Mouse (Mus musculus) monocyte, adult 2 months (primary cell): ENCODE results near the gene Atp2a2.

Source experiments
- DNase-seq, 2 experiments: peaks; one replicate each; pipeline ENCODE4 v3.0.0; 2022; ENCODE audit warnings: low spot score in 2 of 2, low read depth in 1 of 2

Gene Atp2a2

DNA sequence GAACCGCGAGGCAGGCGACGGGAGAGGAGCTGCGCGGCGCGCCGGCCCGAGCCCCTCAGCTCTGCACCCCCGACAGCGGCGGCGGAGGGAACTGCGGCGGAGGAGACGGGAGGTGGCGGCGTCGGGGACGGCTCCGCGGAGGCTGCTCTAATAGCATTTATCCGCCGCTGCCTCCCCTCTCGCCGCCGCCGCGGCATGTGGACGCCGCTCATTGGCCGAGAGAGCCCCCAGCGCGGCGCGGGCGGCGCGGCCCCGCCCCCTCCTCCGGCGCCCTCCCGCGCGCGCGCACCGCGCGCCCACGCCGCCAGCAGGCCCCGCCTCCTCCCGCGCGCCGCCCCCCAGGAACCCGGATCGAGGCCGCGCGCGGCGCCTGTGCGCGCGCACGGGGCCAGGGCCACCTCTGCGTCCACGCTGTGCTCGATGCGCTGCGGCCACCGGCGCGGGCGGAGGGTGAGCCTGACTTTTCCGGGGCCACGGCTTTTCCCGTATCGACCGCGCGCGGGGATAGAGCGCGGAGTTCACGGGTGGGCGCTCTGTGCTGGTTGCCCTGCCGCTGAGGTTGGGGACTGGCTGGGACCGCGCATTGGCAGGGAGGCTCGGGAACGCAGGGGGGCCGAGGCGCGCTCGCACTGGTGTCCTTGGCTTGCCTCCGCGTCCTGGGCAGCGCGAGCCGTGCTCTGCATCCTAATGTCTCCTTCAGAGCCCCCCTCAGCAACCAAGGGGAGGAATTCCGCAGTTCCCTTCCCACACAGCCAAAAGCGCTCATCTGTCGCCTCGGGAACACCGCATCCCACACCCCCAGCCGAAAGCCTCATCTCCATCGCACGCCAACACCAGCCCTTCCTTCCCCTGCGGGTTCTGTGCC, at the start of gene Atp2a2:
TSS of gene Atp2a2 (minus strand) at position 149 of the 865 bp plus-strand sequence.
- DNase-seq: peak; percentile 60 to 76

DNA sequence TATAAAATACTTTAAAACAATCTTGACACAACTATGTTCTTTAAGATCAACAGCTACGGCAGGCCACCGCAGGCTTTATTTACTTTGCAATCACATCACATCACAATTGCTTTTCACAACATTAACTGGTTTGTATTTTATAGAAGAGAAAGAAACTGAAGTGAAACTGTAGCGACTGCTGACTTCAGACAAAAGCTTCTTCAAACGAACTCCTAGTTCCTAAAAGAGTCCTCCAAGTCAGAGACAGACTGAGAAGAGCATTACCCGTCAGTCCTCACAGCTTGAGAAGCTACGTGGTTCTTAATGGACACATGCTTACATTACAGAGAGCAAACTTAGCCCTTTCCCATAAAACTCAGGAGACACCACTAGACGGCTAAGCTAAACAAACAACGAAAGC, 48.4 kb upstream of the Atp2a2 start:
- DNase-seq: no peak

DNA sequence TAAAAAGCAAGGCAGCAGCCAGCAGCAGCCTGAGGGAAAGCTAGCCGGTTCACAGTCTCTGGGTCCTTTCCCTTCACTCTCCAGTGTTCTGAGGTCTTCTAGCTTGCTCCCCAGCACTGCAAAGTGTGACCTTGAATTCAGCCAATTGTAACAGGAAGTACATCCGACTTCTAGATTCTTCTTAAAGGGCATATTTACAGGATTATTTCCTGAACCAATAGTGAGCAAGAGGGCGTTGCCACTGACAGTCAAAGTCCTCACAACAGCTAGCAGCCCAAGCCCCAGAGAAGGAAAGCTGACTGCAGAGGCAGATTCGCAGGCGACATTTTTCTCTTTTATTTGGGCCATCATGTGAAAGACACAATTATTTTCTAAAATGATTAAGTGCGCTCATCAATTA, 46.6 kb upstream of the Atp2a2 start:
- no peak for DNase-seq

DNA sequence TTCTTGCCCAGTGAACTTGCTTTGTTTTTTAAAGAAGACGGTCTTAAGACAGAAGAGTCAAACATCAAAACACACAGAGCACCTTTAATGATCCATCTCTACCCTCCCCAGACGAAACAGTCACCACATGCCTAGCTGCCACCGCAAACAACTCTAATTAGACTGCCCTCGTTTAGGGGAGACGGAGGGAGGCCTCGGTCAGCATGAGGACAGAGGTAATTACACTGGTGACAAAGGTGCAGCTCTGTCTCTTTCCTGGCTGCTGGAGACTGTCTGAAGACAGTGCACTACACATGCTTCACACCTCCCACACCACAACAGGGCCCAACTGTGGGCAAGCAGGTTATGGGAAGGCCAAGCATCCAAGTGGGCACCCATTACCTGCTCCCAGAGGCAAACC, 45.8 kb upstream of the Atp2a2 start:
- no peak for DNase-seq

DNA sequence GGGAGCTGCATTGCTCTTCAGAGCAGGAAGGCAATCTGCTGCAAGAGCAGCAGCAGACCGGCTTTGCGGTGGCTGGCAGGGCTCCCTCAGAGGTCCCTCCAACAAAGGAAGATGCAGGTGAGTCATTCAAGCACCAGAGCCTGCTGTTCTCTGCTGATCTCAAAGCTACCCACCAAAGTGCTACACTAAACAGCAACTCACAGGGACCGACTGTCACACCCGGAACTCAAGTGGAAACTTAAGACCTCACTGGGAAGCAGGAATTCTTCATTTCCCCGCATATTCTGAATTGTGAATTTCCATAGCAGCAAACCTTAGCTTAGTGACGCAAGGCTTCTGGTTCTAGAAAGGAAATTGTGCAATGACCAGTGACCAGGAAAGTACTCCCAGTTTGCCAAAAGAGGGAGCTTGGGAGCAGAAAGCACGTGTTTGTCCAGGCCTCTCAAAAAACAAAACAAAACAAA, 45.3 kb upstream of the Atp2a2 start:
- peak; percentile 28 to 40 for DNase-seq

DNA sequence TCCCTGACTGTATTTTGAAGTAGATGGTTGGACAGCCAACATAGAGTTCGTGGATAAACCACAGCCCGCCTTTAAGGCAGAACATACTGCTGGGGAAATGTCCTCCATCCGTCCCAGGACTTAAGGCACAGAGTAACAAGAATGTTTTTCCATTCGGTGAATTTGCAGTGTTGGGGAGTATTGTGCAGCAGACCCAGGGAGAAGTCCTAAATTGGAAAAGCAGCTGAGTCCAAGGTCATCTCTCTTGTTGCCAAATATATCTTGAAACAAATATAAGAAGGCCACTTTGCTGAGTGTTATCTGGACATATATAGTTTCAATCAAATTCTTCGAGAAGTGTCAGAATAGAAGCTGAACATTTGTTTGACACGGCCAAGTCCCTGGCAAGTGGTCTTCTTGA, 41.4 kb upstream of the Atp2a2 start:
- no peak for DNase-seq

DNA sequence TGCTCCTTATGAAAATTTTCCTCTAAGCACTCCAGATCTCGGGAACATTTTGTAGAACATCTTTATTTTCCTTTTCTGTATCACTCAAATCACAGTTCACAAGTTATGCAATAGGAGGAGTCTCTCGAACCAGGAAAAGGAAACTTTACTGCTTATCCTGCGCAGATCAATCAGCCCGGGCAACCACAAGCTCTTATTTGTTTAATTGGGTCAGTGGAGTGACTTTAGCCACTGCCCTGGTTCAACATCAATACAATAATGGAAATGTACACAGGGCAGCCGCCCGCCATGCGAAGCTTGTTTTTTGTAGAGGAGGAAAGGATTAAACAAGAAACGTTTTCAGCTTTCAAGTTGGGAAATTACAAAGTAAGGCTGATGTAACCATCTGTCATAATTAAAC, 39.8 kb upstream of the Atp2a2 start:
- no peak for DNase-seq

DNA sequence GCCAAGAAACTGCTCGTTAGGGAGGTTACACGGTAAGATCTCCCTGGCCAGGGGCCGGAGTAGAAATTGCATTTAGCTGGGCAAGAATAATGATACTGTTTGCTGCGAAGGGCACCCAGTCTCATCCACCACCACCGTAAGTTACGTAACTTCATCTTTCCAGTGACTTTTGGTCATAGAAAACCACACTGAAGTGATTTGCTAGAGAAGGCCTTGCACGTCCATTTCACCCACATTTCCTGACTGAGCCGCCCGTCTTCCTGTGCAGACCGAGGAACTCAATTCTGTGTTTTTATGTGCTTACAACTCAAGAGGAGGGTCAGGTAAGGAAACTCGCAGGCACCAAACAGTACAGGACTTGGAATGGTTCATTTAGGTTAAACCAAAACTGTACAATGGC, 36.1 kb upstream of the Atp2a2 start:
- DNase-seq: no peak

DNA sequence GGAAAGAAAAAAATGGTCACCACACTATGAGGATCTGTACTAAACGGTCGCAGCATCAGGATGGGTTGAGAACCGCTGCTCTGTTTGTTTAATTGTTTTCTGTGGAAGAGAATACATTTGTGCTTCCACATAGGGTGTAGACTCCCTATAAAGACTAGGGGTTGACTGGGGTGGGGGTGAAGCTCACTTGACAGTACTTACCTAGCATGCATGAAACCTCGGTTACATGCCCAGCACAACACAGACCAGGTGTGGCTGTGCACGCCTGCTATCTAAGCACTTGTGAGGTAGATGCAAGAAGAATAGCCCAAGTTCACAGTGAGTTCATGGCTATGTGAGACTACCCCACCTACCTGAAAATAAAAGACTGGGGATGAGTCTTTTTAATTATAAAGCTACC, 35.6 kb upstream of the Atp2a2 start:
- DNase-seq: no peak

DNA sequence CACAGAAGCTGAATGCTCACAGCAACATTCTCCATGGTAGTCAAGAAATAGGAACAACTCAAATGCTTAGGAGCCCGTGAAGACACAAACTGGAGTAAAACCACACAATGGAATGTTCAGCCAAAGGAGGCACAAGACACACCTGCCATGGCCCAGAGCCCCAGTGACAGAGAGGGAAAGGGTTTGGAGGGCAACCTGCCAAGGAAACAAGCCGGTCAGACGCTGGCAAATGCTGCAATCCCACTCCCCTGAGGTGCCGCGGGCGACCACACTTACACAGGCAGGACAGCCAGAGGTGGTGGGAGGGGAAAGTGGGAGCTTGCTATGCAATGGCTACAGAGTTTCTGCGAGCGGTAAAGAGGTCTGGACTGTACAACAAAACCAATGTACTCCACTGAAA, 31.9 kb upstream of the Atp2a2 start:
- no peak for DNase-seq

DNA sequence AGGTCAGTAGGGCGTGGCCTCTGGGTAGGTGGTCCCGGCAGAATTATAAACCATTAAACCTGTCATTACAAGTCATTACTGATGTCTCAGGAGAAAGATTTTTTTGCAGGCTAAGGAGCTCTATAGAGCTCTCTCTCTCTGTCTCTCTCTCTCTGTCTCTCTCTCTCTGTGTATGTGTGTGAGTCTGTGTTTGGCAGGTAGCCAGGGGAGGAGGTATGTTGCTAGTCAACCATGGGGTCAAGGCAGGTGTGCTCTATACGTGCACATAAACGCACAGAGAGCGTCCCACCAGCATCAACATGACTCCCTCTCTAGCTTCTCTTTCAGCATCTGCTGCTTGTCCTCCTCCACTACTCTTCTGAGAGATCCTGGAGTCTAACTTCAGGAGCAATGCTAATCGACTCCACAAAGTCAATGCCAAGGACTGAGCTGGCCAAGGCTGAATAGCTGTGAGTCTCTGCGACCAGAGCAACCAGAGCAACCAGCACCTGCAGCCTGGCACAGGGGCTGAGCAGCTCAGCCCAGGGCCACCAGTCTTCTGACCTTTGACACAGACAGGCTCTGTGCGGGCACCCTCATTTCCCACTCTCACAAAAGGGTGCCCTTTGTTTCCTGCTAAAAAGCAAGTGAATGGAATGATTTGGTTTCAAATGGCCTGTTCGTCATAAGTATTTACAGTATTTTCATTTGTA, 28.0 kb upstream of the Atp2a2 start:
- DNase-seq: no peak

DNA sequence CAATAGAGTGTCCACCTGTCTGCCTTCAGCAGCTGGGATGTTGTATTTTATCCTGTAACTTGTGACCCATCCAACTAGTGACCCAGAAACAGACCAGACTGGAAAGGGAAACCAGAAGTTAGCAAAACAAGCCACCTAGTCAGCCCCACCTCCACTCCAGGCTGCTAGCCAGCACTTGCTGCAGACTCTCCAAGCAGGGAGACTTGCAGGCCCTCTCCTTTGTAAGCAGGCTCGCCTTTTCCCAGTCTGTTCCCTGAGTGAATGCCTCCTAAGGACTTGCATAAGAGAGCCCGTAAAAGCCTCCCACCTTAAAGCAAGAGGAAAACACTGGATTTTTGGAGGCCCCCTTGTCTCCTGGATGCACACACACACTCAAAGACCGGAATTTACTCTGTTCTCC, 27.3 kb upstream of the Atp2a2 start:
- no peak for DNase-seq

DNA sequence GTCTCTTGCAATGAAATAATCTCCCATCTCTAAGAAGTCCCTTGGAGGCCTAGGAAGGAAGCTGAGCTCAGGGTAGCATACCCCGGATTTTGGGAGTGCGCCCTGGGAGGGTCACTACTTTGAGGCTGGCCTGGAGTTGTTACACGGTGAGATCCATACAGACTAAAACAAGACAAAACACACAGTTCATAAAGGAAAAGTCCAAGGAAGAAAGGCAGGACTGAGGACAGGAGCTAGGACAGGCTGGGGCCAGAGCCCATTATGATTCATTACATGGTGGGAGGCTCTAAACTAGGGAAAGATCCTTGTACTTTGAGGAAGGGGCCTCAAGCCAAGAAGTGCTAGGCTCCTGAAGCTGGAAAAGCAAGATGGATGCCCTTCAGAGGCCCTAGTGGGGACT, 26.6 kb upstream of the Atp2a2 start:
- DNase-seq: no peak

DNA sequence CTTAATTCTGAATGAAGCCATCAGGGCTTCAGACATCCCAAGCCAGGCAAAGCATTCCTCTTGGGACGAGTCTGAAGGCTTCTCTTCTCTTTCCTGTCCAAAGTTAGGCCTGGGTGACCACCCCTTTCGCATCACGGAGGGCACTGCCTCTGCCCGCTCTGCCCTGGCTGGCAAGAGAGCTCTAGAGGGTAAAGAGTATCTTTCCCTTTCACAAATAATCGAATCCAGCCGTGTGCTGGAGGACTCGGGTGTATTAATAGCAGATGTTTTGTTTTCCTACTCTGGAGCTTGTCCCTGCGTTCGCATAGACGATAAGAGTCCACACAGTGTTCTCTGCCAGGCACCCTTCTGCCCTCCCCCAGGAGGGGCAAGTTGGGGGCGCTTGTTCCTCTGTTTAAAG, 25.7 kb upstream of the Atp2a2 start:
- DNase-seq: no peak

DNA sequence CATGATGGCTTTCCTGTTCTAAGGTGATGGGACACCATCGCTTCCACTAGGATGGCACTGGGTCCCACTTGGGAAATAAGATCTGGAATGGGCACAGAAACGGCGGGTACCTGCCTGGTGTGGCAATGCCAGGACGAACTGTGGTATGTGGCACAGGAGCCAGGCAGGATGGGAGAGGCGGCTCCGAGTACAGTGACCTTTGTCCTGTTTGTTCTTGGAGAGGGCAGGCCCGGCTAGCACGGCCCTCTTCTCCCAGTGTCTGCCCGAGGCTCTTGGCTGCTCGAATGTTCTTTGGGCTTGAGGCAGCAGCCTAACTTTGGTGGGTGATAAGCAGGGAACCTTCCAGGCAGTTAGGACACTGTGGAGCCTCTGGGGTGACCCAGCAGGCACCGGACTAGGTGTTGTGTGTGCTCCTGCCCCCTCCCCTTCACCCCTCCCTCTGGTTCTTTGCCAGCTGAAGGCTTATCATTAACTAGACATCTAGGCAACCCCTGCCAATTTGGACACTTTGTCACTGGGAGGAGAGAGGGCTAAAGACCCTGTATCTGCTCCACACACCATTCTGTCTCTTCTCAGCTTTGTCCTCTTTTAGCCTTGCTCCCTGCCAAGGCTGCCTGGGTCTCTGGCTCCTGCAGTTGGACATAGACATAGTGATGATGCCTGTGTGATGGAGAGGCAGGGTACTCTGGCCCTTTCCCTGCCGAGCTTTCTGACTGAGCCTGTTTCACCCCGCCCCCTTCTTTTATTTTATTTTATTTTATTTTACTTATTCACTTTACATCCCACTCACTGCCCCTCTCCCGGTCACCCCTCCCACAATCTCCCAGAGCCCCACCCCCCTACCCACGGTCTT, 25.1 kb upstream of the Atp2a2 start:
- no peak for DNase-seq

DNA sequence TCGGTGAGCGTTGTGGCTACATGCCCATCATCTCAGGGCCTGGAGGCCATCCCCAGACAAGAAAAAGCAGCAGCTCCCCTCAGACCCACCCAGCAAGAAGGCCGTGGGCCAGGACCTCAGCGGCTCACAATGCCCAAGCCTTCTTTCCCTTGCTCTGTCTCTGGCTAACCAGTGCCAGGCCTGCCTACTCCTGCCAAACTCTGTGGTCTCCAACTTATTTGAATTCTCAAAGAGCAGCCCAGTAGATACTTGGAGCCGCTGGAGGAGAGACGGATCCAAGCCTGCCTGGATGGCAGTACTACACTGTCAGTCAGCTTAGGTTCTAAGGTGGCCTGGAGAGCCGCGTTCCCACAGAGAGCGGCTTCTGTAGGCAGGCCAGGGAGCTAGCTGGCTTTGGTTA, 24.4 kb upstream of the Atp2a2 start:
- no peak for DNase-seq

DNA sequence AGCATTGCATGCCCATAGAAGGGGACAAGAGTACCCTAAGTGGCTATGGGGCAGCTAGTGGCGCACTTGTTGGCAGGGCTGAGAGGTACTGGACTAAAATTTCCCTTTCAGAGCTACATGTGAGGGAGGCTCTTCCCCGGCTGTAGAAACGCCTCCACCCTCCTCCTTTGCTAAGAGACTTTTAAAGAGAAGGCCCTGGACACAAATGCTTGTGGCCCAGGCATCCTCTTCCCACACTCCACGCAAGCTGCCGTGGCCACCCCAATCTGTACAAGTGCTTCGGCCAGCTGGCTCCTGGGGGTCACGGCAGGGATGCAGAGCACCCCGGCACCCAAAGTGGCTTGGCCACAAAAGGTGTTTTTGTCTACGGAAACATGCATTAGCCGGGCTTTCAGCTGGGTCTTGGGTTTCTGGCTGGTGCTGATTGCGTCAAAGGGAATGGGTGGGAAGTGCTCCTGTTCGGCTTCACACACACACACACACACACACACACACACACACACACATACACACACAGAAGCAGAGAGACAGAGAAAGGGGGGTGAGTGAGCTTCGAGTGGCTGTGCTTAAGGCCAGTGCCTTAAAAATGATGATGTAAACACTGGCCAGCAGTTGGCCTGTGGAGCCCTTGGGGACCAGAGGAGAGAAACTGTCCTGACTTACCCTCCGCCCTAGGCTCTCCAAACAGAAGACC, 23.4 kb upstream of the Atp2a2 start:
- DNase-seq: no peak

DNA sequence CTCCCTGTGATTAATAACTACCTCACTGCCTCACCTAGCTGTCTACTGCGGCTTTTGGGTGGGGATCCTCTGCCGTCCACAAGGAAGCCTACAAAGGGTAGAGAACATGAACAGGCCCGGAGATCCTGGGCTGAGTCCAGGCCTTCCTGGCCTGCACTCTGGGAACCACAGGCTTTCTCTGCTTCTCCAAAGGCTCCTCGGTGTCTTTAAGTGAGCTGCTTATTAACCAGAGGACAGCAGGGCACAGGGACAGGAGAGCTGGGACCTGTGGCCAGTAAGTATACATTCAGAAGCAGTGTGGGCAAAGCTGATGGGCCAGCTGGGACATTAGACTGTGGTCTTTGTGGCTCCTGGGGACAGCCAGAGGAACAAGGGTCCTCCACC, 22.8 kb upstream of the Atp2a2 start:
- DNase-seq: no peak

DNA sequence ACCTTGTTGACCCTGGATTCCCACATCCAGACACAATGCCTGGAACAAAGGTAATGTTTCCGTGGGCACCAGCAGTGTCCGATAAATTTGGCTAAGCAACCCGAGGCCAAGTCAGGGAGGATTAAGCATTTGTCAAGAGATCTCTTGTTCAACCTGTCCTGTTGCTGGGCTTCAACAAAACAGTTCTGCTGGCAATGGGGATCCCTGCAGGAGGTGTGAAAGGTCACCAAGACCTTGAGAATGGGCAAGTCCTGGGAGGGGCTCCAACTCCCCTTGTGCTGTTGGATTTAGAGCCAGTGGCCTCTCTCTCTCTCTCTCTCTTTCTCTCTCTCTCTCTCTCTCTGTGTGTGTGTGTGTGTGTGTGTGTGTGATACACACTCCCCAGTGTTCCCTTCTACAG, 22.2 kb upstream of the Atp2a2 start:
- DNase-seq: no peak

DNA sequence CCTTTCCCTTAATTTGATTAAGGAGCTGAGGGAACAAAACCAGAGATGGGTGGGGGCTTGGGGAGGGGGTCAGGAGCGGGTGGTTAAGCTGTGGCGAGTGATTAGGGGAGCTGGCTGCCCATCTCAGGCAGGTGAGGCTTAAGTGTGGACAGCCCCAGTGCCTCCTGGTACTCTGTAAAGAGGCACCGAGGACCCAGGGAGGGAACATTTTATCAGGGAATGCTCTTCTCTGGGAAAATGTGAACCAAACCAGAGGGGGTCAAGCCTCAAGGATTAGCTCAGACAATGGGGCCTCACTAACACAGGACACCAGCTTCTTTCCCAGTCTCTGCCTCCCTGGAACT, 19.1 kb upstream of the Atp2a2 start:
- DNase-seq: no peak
